Mouse (Mus musculus) forebrain, embryonic 12.5 days (tissue): ENCODE measurements around the gene Chst3. TPM values are rescaled to one million over a fixed set of nuclear protein-coding genes. Genes with fewer than 3 reads are reported as not detected.
"Not testable (repeated sequence)": the region's sequence is repeated elsewhere in the genome, so short reads cannot be mapped to it uniquely, and the experiment has no call there.

Source experiments
- ATAC-seq: fragments of 200-750 bp; cut with Nextera tagmentation; 2 replicates; pipeline ENCODE4 v1.8.0; 2017; ENCODE audit warnings: moderate TSS enrichment; ENCODE audit not compliant: low FRiP score
- H3K27ac ChIP-seq: fragments of 300-500 bp; sonication (generic); 2 replicates; pipeline ENCODE4 v1.5.1; 2016; ENCODE audit warnings: mild to moderate bottlenecking
- H3K27me3 ChIP-seq: fragments of 300-500 bp; sonication (generic); 2 replicates; pipeline ENCODE4 v1.6.1; 2016; ENCODE audit warnings: mild to moderate bottlenecking
- H3K36me3 ChIP-seq: fragments of 300-500 bp; sonication (generic); replicated peaks from 2 replicates; pipeline ENCODE4 v1.6.1; 2016; ENCODE audit warnings: mild to moderate bottlenecking
- H3K4me1 ChIP-seq: fragments of 300-500 bp; sonication (generic); 2 replicates; pipeline ENCODE4 v1.6.1; 2016
- H3K4me2 ChIP-seq: fragments of 300-500 bp; sonication (generic); 2 replicates; pipeline ENCODE4 v1.6.1; 2016; ENCODE audit warnings: mild to moderate bottlenecking, moderate library complexity
- H3K4me3 ChIP-seq: fragments of 300-500 bp; sonication (generic); replicated peaks from 2 replicates; pipeline ENCODE4 v1.5.1; 2016; ENCODE audit warnings: mild to moderate bottlenecking
- H3K9ac ChIP-seq: fragments of 300-500 bp; sonication (generic); 2 replicates; pipeline ENCODE4 v1.6.1; 2016; ENCODE audit warnings: mild to moderate bottlenecking
- H3K9me3 ChIP-seq: fragments of 300-500 bp; sonication (generic); 2 replicates; pipeline ENCODE4 v1.6.1; 2016
- WGBS: fragments of 180-500 bp; shearing (Covaris S2); methylation state at CpG from one replicate; pipeline ENCODE4 v1.1.7; 2016; 5-methylcytosine and 5-hydroxymethylcytosine counted together
- polyA plus RNA-seq: library from polyadenylated mRNA; unstranded; fragments of >200 nt; fragmentation: Nextera tagmentation; extraction: Ambion mirVana; gene quantifications from 2 replicates; pipeline ENCODE4 v1.2.1, GENCODE M21; 2016

The Chst3 gene
- polyA plus RNA-seq, 1 experiment from 2014 or later: 3.7 TPM

DNA sequence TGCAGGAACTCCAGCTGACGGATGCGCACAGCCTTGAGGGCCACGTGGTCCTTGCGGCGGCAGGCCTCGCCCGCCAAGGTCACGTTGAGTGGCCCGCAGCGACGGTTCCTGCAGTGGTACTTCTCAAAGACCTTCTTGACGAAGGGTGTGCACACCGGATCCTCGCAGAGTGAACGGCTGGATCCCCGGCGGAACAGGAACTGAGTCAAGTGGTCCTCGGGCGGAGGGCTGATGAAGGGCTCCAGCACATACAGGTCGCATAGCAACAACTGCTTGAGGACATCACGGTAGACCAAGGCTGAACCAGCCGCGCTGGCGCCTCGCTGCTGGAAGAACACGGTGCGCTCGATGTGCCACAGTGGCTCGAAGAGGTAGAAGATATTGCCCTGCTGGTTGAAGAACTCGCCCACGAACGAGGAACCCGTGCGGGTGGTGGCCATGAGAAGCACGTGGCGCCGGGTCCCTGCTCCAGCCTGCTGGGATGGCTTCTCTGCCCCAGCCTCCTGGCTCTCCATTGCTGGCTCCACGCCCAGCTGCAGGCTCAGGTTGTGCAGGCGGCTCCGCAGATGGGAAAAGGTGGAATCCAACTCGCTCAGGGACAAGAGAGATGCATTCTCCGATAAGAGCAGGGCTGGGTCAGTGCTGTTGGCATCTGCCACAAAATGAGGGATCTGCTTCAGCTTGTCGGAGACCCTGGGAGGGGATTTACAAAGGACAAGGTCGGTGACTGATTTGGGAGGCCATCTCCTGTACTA is 32.7 kb downstream of the Chst3 start:
- peaks cover 14% of the 10 kb centered on the region for H3K4me1 ChIP-seq
- no peak for ATAC-seq
- H3K9me3 ChIP-seq: no peaks in the 10 kb centered on the region
- H3K4me2 ChIP-seq: no peak overlapping the region
- H3K27me3 ChIP-seq: no peaks in the 10 kb centered on the region; the same call in 1 of the 2 replicates
- no peak overlapping the region for H3K9ac ChIP-seq
- no peak overlapping the region for H3K27ac ChIP-seq
- 94% methylated on average over 44 of the region's 44 CpGs for WGBS
- H3K36me3 ChIP-seq: peaks cover 45% of the 10 kb centered on the region
- H3K4me3 ChIP-seq: no peak overlapping the region

DNA sequence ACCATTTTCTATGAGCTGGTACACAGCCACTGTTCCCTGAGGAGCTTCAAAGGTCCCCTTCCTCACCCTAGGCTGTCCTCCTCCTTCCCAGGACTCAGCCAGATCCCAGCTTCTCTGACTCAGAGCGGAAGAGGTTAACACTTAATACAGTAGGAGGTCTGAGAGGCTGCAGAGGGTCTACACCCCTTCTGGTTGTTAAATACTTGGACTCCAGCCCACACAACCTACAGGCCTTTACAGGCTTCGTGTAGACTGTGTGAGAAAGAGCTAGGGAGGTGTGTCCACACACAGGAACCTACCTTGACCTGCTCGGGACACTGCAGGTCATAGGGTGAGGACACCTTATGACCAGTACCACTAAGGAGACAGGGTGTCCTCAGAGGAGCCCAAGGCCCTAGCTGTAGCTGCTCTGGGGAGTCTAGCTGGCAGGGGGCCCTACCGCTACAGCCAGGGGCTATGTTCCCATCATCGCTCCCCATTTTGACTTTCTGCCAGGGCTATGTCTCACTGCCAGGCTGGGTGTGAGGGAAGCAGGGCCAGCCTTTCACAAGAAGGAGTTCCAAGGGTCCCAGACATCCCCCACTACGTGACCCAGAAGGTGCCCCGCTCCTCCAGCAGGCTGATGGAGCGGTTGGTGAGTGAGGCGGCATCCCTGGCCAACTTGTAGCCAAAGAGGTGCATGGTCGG is 33.9 kb downstream of the Chst3 start:
- no peak for ATAC-seq
- Histone ChIP-seq H3K4me1 (peaks cover 5% of the 10 kb centered on the region), H3K36me3 (peaks cover 45% of the 10 kb centered on the region), H3K9me3 (no peaks in the 10 kb centered on the region), H3K27ac (no peak overlapping the region), H3K4me3 (no peak overlapping the region), H3K4me2 (no peak overlapping the region), H3K27me3 (no peaks in the 10 kb centered on the region), H3K9ac (no peak overlapping the region)
- WGBS: 91% methylated on average over 10 of the region's 10 CpGs

DNA sequence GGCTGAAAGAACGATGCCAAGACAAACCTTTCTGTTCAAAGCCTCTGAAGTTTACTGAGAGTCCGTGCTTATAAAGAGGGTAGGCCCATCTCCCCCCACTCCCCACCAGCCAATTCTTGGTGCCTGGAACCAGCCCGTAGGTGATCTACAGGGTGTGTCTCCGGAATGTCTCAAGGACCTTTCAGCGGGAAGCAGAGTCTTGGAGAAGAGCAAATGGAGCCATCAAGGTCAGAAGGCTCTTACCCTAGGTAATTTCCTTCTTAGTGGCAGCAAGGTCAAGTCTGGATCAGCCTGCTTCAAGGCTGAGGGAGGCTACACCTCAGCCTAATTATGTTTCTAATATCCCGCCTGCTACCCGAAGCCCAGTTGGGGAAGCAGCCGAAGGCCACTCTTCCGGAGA is 43.8 kb downstream of the Chst3 start:
- H3K36me3 ChIP-seq: not testable (repeated sequence)
- WGBS: 95% methylated on average over 9 of the region's 9 CpGs

DNA sequence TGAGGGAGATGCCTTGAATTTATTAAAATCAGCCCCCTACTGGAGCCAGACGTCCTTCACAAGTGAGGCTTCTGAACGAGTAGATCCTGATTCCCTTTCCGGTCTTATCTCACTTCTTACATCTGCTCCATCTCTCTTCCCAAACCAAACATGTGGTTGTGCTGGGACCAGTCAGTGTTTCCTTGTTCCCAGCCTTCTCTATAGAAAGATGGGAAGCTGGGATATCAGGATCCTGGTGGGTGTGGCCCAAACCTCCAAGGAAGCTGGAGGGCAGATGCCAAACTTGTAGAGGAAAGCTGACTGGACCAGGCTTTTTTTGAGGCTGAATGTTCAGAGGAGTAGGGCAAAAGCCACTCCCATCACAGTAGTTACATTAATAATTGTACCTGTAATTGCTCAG is 44.6 kb downstream of the Chst3 start:
- Histone ChIP-seq H3K4me3 (no peak overlapping the region), H3K36me3 (no peaks in the 10 kb centered on the region), H3K27ac (no peak overlapping the region), H3K9me3 (no peaks in the 10 kb centered on the region), H3K4me1 (peaks cover 3% of the 10 kb centered on the region; the same call in 1 of the 2 replicates), H3K27me3 (no peaks in the 10 kb centered on the region), H3K4me2 (no peak overlapping the region), H3K9ac (no peak overlapping the region)
- 72% methylated on average over 3 of the region's 3 CpGs for WGBS
- ATAC-seq: no peak

More for the DNA sequence above, 43.8 kb downstream of the Chst3 start:
- H3K4me1 ChIP-seq, H3K4me2 ChIP-seq, ATAC-seq, H3K4me3 ChIP-seq, H3K27me3 ChIP-seq, H3K9ac ChIP-seq, H3K9me3 ChIP-seq, H3K27ac ChIP-seq: not testable (repeated sequence)

DNA sequence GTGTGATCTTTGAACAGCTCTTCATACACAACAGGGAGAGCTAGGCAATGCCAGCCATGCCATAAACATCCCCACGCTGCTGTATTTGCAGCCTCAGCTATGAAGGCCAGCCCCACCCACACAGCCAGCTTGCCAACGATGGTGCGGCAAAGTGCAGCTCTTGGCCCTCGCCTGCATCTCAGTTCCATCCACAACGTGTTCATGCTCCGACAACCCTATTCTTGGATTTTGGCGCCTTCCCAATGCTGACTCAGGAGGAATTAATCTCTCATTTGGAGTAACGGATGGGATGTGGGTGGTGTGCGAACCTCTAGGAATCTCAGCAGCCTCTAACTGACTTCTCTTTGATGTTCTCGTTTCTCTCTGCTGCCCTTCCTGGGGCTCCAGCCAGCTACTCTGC is 46.0 kb downstream of the Chst3 start:
- no peak overlapping the region for H3K27ac ChIP-seq
- no peak overlapping the region for H3K9ac ChIP-seq
- H3K4me2 ChIP-seq: no peak overlapping the region
- H3K27me3 ChIP-seq: no peaks in the 10 kb centered on the region
- H3K36me3 ChIP-seq: no peaks in the 10 kb centered on the region
- H3K4me1 ChIP-seq: peaks cover 3% of the 10 kb centered on the region; the same call in 1 of the 2 replicates
- ATAC-seq: no peak
- H3K4me3 ChIP-seq: no peak overlapping the region
- H3K9me3 ChIP-seq: no peaks in the 10 kb centered on the region
- WGBS: 72% methylated on average over 10 of the region's 10 CpGs

DNA sequence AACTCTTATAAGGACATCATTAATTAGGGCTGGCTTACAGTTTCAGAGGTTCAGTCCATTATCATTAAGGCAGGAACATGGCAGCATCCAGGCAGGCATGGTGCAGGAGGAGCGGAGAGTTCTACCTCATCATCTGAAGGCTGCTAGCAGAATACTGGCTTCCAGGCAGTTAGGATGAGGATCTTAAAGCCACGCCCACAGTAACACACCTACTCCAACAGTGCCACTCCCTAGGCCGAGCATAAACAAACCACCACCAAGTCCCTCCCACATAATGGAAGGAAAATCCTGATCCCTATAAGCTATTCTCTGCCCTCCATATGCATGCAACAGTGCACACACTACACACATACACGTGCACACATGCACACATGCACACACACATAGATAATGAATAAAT is 46.8 kb downstream of the Chst3 start:
- H3K36me3 ChIP-seq: no peaks in the 10 kb centered on the region
- H3K9ac ChIP-seq: no peak overlapping the region
- no peaks in the 10 kb centered on the region for H3K27me3 ChIP-seq
- H3K4me2 ChIP-seq: no peak overlapping the region
- no peaks in the 10 kb centered on the region for H3K9me3 ChIP-seq
- WGBS: 86% methylated on average over 4 of the region's 4 CpGs
- peaks cover 3% of the 10 kb centered on the region; the same call in 1 of the 2 replicates for H3K4me1 ChIP-seq
- ATAC-seq: no peak
- H3K27ac ChIP-seq: no peak overlapping the region
- H3K4me3 ChIP-seq: no peak overlapping the region

DNA sequence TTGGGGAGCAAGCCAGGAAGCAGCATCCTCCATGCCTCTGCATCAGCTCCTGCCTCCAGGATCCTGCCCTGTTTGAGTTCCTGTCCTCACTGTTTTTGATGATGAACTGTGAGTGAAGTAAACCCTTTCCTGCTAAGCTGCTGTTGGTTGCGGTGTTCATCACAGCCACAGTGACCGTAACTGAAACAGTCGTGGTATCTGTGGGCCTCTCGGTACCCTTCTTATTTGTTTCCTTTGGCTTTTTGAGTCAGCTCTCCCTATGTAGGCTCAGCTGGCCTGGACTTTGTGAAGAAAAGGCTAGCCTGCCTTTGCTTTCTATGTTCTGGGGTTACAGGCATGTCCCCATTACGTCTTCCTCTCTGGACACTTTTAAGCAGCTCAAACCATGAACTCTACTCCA is 47.7 kb downstream of the Chst3 start:
- ATAC-seq: no peak
- Histone ChIP-seq H3K27ac (no peak overlapping the region), H3K4me2 (no peak overlapping the region), H3K27me3 (no peaks in the 10 kb centered on the region), H3K4me1 (peaks cover 3% of the 10 kb centered on the region; the same call in 1 of the 2 replicates), H3K36me3 (no peaks in the 10 kb centered on the region), H3K9me3 (no peaks in the 10 kb centered on the region), H3K9ac (no peak overlapping the region), H3K4me3 (no peak overlapping the region)
- 98% methylated on average over 5 of the region's 5 CpGs for WGBS

DNA sequence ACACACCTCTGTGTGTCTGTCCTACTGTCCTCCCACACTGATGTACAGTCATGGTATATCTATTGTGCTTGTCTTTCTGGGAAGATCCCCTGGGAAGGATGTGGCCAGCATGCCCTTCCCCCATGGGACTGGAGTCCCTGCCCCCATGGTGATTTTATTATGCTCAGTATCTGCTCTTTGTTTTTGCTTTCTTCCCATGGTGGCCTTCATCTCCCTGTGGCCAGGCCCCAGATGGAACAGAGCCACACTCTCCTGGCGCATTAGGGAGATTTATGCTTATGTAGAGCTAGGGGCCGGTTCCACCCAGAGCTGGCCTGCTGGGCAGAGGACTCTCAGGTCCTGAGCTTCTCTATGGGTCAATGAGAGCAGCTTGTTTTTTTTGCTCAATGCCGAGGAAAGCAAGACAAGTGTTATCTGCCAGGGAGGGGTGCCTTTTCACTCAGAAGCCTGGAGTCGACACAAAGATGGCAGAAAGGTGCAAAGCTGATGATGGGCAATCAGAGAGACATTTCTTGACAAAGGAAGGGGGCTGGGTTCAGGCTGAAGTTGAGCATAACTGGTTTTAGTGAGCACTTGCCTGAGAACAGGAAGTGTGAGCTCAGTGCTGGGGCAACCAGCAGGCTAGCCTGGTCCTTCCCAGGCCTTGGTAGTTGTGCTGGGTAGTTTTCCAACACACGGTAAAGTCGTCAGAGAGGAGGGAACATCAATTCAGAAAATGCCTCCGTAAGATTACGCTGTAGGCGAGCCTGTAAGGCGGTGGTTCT is 48.6 kb downstream of the Chst3 start:
- no peak overlapping the region for H3K4me3 ChIP-seq
- H3K9me3 ChIP-seq: no peaks in the 10 kb centered on the region
- no peaks in the 10 kb centered on the region for H3K36me3 ChIP-seq
- H3K9ac ChIP-seq: no peak overlapping the region
- 90% methylated on average over 10 of the region's 10 CpGs for WGBS
- no peak for ATAC-seq
- H3K4me1 ChIP-seq: peaks cover 3% of the 10 kb centered on the region; the same call in 1 of the 2 replicates
- H3K27me3 ChIP-seq: no peaks in the 10 kb centered on the region
- no peak overlapping the region for H3K4me2 ChIP-seq
- H3K27ac ChIP-seq: no peak overlapping the region

DNA sequence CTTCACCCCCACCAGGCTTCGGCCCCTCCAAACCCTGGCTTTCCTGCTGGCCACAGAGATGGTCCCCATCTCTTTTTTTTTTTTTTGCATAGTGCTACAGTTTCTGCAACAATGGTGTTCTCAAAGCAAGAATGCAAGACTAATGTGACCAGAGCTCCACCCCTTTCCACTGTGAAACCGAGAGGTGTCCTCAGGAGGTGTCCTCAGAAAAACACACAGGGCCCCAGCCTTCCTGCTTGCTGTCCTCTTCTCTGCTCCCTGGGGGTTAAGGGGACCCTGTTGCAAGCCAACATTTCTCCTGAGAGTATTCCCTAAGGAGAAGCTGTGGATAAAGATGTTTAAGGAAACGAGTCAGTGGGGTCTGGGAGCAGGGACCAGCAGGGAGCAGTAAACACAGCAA is 50.1 kb downstream of the Chst3 start:
- Histone ChIP-seq H3K27ac (no peak overlapping the region), H3K4me2 (no peak overlapping the region), H3K4me1 (peaks cover 3% of the 10 kb centered on the region; the same call in 1 of the 2 replicates), H3K27me3 (no peaks in the 10 kb centered on the region), H3K36me3 (no peaks in the 10 kb centered on the region), H3K9ac (no peak overlapping the region), H3K9me3 (no peaks in the 10 kb centered on the region), H3K4me3 (no peak overlapping the region)
- no peak for ATAC-seq
- WGBS: 73% methylated on average over 3 of the region's 3 CpGs

DNA sequence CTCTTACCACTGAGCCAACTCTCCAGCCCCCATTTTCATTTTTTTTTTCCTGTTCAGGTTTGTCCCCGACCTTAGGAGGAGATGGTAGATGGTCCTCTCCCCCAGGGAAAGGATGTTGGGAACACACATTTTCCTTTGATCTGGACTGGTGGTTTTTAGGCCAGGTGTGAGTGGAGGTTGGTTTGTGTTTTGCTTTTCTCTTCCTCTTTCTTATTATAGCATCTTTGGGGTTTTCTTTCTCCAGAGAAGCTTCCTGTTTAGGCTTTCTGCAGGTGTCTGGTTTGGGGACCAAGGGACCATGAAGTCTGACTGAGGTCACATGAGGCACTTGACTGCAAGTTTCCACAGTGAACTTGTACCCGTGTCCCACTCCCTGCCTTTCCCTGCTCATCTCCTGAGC is 50.8 kb downstream of the Chst3 start:
- no peak for ATAC-seq
- H3K9me3 ChIP-seq: no peaks in the 10 kb centered on the region
- H3K36me3 ChIP-seq: no peaks in the 10 kb centered on the region
- peaks cover 3% of the 10 kb centered on the region; the same call in 1 of the 2 replicates for H3K4me1 ChIP-seq
- H3K9ac ChIP-seq: no peak overlapping the region
- H3K4me2 ChIP-seq: no peak overlapping the region
- WGBS: 77% methylated on average over 2 of the region's 2 CpGs
- H3K4me3 ChIP-seq: no peak overlapping the region
- H3K27me3 ChIP-seq: no peaks in the 10 kb centered on the region
- no peak overlapping the region for H3K27ac ChIP-seq

DNA sequence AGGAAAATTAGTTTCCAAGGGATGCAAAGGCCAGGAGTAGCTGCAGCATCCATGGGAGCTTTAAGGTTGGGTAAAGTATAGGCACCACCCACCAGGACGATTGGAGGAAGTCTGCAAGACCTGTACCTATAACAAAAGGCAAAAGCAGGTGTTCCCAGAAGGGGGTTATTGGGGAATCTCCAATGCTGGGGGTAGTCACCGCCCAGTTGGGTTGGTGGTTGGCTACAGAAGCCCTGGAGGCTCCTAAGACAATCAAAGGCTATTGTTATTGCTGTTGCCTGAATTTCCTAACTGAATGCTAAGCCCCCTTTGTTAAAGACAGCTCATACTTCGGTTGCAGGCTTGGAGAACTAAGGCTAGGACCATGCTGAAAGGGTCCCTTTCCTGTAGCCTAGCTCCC is 53.0 kb downstream of the Chst3 start:
- 14% methylated on average over 3 of the region's 3 CpGs for WGBS
- H3K9ac ChIP-seq: no peak overlapping the region

DNA sequence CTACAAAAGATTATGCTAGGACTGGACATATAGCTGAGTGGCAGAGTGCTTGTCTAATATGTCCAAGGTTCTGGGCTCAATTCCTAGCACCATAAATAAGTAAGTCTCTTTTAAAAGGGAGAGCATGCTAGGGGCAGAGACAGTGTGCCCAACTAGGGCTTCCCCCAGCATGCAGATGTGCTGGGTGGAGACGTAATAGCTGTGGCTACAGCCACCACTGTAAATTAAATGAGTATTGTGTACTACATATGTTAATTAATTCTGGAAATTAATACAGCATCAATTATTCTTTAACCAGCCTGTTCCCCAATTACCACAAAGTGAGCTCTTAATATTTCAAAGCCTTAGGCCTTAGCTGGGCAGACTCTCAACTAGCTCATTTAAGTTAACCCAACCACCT is 54.2 kb downstream of the Chst3 start:
- no peaks in the 10 kb centered on the region for H3K36me3 ChIP-seq
- no peaks in the 10 kb centered on the region for H3K27me3 ChIP-seq
- no peaks in the 10 kb centered on the region for H3K9me3 ChIP-seq
- no peaks in the 10 kb centered on the region; the same call in 1 of the 2 replicates for H3K4me1 ChIP-seq
- no peak overlapping the region for H3K9ac ChIP-seq
- no peak overlapping the region for H3K4me3 ChIP-seq
- no peak for ATAC-seq
- 78% methylated on average over 1 of the region's 1 CpGs for WGBS
- no peak overlapping the region for H3K27ac ChIP-seq
- no peak overlapping the region for H3K4me2 ChIP-seq

More for the DNA sequence above, 53.0 kb downstream of the Chst3 start:
- Histone ChIP-seq H3K27me3 (no peaks in the 10 kb centered on the region), H3K27ac (no peak overlapping the region), H3K9me3 (no peaks in the 10 kb centered on the region), H3K36me3 (no peaks in the 10 kb centered on the region), H3K4me1 (no peaks in the 10 kb centered on the region; the same call in 1 of the 2 replicates), H3K4me2 (no peak overlapping the region), H3K4me3 (no peak overlapping the region)
- no peak for ATAC-seq
